Mouse (Mus musculus) cortical plate, adult 2 months (tissue): ENCODE data around the gene Xrn1.
"Not testable (repeated sequence)": the region's sequence is repeated elsewhere in the genome, so short reads cannot be mapped to it uniquely, and the experiment has no call there.

Source experiments
- CTCF ChIP-seq: fragments of 200-500 bp; IDR thresholded peaks from 2 replicates; pipeline ENCODE4 v1.5.1; 2011; ENCODE audit warnings: mild to moderate bottlenecking, control low read depth, low read length; ENCODE audit not compliant: insufficient read depth; ENCODE audit errors: extremely low read depth
- POLR2A ChIP-seq: fragments of 200-500 bp; IDR thresholded peaks from 2 replicates; pipeline ENCODE4 v1.6.1; 2011; ENCODE audit warnings: mild to moderate bottlenecking, low read length, control low read depth; ENCODE audit not compliant: insufficient read depth; ENCODE audit errors: extremely low read depth

DNA sequence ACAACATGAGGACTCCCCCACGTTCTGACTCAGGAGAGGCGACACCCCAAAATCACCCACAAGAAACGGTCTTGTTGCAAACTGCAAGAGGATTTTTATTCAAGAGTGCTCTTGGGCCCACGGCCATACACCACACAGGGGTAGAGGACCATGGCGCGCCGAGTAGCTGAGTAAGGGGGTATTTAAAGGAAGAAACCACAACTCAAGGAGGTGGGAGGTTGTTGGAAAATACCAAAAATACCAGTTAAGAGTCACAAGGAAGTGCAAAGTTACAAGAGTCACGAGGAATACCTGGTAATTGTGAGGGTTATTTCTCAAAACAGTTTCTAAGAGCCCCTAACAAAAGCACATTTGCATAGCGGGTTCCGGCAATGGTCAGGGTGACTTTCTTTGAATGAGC is 138.1 kb downstream of the Xrn1 start:
- TF ChIP-seq CTCF, POLR2A: not testable (repeated sequence)
